Mouse (Mus musculus) layer of hippocampus, adult 9-10 months (tissue): ENCODE data around the gene Itm2b.

Source experiments
- DNase-seq: peaks from one replicate; pipeline ENCODE4 v3.0.0; 2022; ENCODE audit warnings: low spot score

Gene Itm2b

GRCm38 (mm10) chr14:73394263-73395006 lies 9.3 kb upstream of the Itm2b start:
- no peak for DNase-seq

DNA sequence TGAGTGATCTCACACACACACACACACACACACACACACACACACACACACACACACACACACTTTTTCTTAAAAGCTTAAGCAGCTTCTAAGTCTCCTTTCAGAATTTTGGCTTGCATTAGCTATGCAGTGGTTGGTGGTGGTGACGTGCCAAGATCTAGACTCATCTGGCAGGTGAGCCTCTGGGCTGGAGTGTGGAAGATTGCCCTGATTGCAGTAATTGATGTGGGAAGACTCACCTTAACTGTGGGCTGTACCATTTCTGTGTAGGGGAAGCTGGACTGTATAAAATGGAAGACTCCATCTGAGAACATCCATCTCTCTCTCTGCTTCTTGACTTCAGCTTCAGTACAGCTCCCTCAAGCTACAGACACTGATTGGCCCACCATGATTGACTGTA lies 6.4 kb upstream of the Itm2b start:
- DNase-seq: no peak

DNA sequence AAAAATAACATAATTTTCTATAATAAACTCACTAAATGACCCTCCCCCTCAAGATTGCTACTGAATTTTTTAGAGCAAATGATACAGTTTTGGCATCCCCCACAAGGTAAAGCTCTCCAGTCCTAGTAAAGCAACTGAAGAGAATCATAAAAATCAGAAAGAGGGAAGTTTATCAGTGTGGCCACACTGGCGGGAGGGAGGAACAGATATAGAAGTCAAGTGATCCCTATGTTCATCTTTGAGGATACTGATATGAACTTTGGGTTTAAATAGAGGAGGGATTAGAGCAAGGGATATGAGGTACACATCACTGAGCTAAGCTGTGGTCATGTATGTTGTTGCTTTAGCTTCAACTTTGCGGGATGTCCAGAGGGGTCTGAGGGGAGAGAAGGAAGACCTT lies 5.1 kb upstream of the Itm2b start:
- DNase-seq: no peak

GRCm38 (mm10) chr14:73389059-73389458 lies 4.0 kb upstream of the Itm2b start:
- DNase-seq: no peak

GRCm38 (mm10) chr14:73388546-73388945 lies 3.5 kb upstream of the Itm2b start:
- DNase-seq: no peak

DNA sequence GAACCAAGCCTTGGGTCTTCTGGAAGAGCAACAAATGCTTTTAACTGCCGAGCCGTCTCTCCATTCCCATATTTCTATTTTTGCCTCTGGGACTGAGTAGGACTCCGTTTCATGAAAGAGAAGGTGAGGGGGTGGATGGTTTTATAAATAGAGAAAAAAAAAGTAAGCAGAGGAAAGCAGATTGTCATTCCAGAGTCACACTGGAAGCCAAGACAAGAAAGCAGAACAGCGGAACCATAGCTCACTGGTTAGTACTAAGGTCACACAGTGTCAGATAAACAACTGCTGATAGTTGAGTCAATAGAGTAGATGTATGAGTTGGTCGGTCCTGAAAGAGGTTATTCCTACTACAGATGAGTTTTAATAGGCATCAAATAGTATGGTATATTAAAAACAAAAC lies 1.4 kb upstream of the Itm2b start:
- no peak for DNase-seq

DNA sequence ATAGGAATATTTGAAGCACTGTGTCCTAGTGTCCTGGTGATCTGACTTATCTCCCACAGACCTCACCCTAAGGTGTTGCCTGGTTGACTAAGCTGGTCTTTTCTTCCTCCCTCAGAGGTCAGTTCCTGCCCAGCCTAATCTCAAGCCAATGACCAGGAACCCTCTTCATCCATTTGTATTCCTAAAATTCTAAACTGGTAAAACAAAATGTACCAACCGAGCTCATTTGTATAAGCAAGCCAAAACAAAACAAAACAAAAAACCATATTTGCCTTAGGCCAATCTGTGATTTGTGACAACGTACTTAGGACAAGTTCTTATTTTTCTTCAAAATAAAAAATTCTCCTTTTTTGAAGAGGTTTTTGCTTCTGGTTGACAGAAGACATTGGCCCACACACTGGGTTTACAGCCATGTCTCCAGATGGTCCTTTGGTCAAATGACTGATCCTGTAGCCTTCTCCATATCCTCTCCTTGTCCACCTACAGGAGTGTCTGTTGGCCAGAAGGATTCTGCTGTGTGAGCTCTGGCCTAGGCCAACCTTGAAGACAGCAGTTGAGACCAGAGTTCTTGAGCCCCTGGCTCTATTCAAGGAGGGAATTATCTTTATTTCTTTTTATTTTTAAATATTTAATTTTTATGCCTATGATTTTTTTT lies 758 bp upstream of the Itm2b start:
- DNase-seq: no peak

DNA sequence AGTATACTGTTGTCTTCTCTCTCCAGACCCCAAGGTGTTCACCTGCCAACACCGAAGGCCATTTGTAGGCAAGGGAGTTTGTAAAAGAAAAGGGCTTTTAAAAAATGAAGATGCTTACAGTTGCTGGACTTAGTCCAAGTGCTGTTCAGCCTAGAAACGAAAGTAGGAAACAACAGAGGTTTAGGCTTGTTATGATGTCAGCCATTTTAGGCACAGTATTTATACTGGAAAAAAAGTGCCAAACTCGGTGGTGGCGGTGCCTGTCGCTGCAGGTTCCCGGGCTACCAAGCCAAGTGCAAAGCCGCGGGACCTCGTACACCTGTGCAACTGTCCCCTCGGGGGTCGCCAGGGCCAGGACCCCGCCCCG lies 560 bp downstream of the Itm2b start:
- no peak for DNase-seq

- DNase-seq: no peak
Measured at GRCm38 (mm10) chr14:73383746-73384145, 1.3 kb downstream of the Itm2b start.

DNA sequence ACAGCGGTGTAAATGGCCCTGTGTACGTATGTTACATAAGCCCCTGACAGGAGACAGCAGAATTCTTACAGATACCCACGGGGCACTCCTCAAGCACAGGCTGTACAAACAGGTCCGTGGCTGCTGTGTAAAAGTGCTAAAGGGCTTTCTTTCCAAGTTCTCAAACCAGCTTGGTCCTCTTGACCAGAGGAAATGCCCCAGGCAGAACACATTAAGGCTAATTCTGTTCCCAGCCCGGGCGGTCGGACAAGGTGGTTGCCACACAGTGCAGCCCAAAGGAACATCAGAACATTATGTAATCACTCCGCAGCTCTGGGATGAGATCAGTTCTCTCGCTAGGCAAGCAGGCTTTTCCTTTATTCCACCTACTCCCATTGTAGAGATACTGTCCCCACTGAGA lies 2.4 kb downstream of the Itm2b start:
- peak; percentile 75 for DNase-seq

- no peak for DNase-seq
Measured at GRCm38 (mm10) chr14:73381559-73381958, 3.5 kb downstream of the Itm2b start.

GRCm38 (mm10) chr14:73377804-73378203 lies 7.3 kb downstream of the Itm2b start:
- DNase-seq: no peak

- no peak for DNase-seq
Measured at GRCm38 (mm10) chr14:73376920-73377319, 8.2 kb downstream of the Itm2b start.

DNA sequence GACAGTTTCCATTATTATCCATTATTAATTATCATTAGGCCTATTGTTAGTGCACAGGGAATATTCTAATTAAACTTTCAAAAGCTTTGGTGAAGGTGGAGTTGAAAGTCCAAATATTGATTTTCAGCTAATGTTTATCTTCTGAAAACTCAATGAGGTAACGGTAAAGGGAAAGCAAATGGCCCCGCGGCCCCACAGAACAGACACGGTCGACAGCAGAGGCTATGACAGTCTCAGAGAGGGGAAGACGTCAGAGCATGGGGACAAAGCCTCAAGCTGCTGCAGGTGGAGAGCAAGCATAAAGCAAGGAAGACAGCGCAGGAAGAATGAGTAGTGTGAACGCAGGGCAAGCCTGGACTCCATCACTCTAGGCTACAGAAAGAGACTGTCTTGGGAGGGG lies 9.2 kb downstream of the Itm2b start:
- DNase-seq: no peak

DNA sequence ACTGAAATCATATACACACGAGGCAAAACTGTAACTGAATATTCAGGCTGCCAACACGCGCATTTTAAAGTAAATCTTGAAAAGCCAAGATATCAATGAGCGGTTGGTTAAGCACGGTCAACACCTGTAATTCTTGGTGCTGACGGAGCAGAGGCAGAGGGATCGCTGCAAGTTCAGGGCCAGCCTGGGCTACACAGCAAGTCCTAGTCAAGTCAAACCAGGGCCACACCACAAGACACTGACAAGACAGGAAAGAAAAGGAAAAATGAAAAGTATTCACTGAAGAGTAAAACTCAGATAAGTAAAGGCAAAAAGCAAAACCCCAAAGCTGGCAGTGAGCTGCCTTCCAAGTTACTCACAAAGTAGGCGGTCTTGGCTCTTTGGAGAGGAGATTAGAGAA lies 9.6 kb downstream of the Itm2b start:
- DNase-seq: no peak

DNA sequence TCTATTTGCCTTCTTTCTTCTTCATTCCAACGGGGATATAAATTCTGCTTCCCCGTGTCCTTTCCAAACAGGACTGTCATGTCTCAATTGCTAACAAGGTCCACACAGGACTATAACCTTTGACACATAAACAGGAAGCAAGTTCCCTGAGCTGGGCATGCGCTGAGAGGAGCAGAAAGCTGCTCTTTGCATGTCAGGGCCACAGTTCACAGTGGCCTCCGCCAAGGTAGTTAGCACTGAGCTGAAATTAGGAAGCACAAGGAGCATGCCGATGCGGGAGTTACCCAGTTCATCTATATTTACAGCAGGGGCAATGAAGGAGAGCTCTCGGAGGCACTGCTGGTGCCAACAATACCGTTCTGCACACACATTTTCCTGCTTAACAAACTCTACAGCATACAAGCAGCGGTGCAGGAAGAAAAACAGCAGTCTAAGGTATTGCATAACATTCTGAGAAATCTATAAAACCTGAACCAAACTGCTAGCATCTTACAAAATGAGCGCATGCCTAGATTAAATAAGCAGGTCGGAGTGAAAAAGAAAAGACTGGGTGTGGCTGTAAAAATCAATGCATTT lies 10.7 kb downstream of the Itm2b start:
- DNase-seq: no peak

GRCm38 (mm10) chr14:73373606-73374005 lies 11.5 kb downstream of the Itm2b start:
- DNase-seq: no peak

DNA sequence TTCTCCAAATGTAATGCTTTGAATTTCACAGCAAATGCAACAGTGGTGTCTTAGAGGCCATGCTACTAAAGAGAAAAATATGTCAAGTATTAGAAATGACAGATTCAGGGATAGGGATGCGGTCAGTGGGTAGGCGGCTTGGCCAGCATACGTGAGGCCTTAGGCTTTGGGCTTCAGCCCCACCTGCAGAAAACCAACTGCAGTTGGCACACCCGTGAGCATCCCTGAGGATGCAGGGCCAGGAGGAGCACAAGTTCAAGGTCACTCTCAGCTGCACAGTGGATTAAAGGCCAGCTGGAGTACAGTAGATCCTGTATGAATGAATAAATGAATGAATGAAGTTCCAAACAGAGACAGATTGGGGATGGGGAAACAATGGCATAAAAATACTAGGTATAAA lies 12.1 kb downstream of the Itm2b start:
- DNase-seq: no peak

DNA sequence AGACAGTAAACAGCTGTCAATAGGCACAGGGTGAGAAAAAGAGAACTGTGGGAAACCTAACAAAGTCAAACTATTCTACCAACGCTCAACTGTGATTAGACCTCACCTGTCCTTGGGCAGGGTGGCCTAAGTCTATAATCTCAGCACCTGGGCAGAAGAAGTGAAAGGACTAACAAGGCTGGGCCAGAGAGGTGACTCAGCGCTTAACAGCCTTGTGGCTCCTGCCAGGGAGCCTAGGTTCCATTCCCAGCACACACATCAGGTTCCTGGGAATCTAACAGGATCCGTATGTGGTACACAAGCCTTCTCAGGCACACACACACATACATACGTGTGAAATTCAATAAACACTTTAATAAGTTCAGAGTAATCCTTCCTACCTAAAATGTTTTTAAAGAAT lies 13.5 kb downstream of the Itm2b start:
- DNase-seq: no peak

- no peak for DNase-seq
Measured at GRCm38 (mm10) chr14:73370695-73371372, 14.3 kb downstream of the Itm2b start.

- DNase-seq: no peak
Measured at GRCm38 (mm10) chr14:73370078-73370670, 14.9 kb downstream of the Itm2b start.

- no peak for DNase-seq
Measured at GRCm38 (mm10) chr14:73369634-73370033, 15.5 kb downstream of the Itm2b start.

- DNase-seq: no peak
Measured at GRCm38 (mm10) chr14:73368966-73369365, 16.1 kb downstream of the Itm2b start.
